In the genomic region with DNA sequence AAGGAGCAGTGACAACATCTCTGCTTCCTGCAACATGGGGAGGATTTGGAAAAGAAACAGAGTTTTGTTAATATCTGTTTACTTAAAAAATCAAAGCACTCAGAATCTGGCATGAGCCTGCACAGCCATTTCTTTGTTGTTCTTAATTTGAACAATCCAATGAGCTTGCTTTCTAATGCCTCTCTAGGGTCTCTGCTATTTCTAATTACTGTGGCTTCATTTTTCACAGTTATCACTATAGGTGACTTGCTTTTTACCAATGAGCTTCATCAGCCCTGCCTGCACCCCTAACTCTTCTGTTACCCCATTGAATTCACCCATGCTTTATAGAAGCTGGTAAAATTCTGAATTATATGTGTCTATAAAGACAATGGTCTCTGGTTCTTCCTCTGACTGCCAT, we compare ENCODE assay signal across 19 mouse cellular contexts. TPM values are rescaled to one million over a fixed set of nuclear protein-coding genes. Genes with fewer than 3 reads are reported as not detected.
"Had no signal": no experiment of that assay in that cellular context is flagged by ENCODE, and none has a peak within 500 bp of the region (broad histone marks: within the 10 kb centered on the region; RNA-seq: fewer than 3 reads in every experiment).

No protein-coding gene starts in this region.

- H3K4me1 ChIP-seq: liver, embryonic 12.5 days; midbrain, embryonic 10.5 days; midbrain, embryonic 12.5 days; neural tube, embryonic 12.5 days had no signal

- H3K9ac ChIP-seq: liver, embryonic 12.5 days; liver, embryonic 14.5 days; lung, embryonic 15.5 days; midbrain, embryonic 12.5 days; neural tube, embryonic 12.5 days had no signal

- H3K27ac ChIP-seq: liver, embryonic 12.5 days; liver, embryonic 14.5 days; midbrain, embryonic 10.5 days; midbrain, embryonic 12.5 days; neural tube, embryonic 12.5 days had no signal

- H3K36me3 ChIP-seq: liver, embryonic 12.5 days; lung, embryonic 15.5 days; midbrain, embryonic 10.5 days; midbrain, embryonic 12.5 days; neural tube, embryonic 12.5 days had no signal

- ATAC-seq: liver, embryonic 12.5 days; midbrain, embryonic 16.5 days had no signal

- H3K9me3 ChIP-seq: liver, embryonic 12.5 days; lung, embryonic 15.5 days; midbrain, embryonic 10.5 days; midbrain, embryonic 12.5 days; neural tube, embryonic 12.5 days had no signal

- H3K4me3 ChIP-seq: liver, embryonic 12.5 days; lung, embryonic 15.5 days; midbrain, embryonic 10.5 days; midbrain, embryonic 12.5 days; myocyte; neural tube, embryonic 12.5 days had no signal

- H3K4me2 ChIP-seq: liver, embryonic 12.5 days; lung, embryonic 15.5 days; midbrain, embryonic 12.5 days; neural tube, embryonic 12.5 days had no signal

- DNase-seq: lung, adult 18-20 months; lung, postnatal 4 days; midbrain, embryonic 14.5 days; retina, postnatal 1 day; right cerebral cortex, adult 18-20 months; right cerebral cortex, postnatal 25 days; right cerebral cortex, postnatal 4 days; spleen, adult 18-20 months; thymus, adult 18-20 months; thymus, postnatal 14 days; thymus, postnatal 36 days had no signal

- H3K27me3 ChIP-seq: liver, embryonic 12.5 days; lung, embryonic 15.5 days; midbrain, embryonic 12.5 days; neural tube, embryonic 12.5 days had no signal

RNA-seq across cellular contexts. Expression of gene Sst, which starts 41.0 kb away (rescaled TPM):
- polyA plus RNA-seq: liver, embryonic 12.5 days; myocyte had no signal
